Mouse (Mus musculus): ENCODE data around the gene Tnni1. TPM values are rescaled to one million over a fixed set of nuclear protein-coding genes. Genes with fewer than 3 reads are reported as not detected.

Gene Tnni1
- polyA plus RNA-seq, 1 experiment, result 2.1 TPM

DNA sequence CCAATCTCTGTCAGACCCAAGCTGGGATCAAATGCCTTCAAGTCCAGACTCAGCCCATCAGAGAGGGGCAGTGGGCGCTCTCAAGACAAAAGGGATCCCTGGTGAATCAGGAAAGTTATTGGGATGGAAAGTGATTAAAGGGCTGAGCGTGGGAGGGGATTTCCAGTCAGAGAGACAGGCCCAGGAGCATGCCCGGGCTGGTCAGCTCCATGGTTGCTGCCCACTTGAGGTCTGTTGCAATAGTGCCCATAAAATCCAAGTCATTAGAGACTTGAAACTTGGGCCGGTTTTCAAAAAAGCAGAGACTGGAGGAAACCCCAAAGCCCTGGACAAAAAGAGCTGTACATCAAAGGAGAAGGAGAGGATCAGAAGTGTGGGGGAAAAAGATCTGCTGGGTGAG lies 19.5 kb upstream of the Tnni1 start:
- Histone ChIP-seq H3K4me3 (ENCODE audit: control insufficient read depth, insufficient read depth, low read length) (no peak overlapping the region), H3K4me1 (replicated peaks; ENCODE audit: control insufficient read depth, insufficient read depth, low read length) (no peaks in the 10 kb centered on the region), H3K36me3 (ENCODE audit: control insufficient read depth, insufficient read depth, low read length) (no peaks in the 10 kb centered on the region), H3K27ac (ENCODE audit: control insufficient read depth, insufficient read depth, low read length) (no peak overlapping the region), H3K27me3 (ENCODE audit: control insufficient read depth, insufficient read depth, low read length) (no peaks in the 10 kb centered on the region)
- no peak for DNase-seq
- TF ChIP-seq POLR2A (IDR thresholded peaks at IDR 0.05; ENCODE audit: control insufficient read depth, extremely low read depth, insufficient read depth, low read length, poor library complexity) (no peak), CTCF (IDR thresholded peaks at IDR 0.05; ENCODE audit: borderline replicate concordance, control insufficient read depth, extremely low read depth, insufficient read depth, low read length, poor library complexity) (no peak)
- WGBS, result 90% methylated on average over 4 of the region's 4 CpGs

DNA sequence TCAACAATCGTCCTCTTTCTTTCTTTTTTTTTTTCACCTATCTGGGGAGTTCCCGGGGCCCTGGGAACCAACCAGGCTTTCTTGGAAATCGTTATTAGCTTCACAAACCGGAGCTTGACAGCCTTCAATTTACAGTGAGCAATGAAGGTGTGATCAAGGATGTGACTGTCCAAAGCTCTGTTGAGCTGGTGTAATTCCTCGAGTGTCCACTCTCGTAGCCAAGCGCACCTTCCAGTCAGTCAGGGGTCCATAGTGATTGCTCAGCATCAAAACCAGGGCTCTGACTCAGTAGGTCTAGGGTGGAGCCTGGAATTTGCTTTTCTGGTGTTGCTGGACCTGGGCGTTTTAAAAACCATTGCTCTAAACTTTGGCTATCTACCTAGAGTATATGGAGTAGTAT lies 19.0 kb upstream of the Tnni1 start:
- Histone ChIP-seq H3K36me3 (ENCODE audit: control insufficient read depth, insufficient read depth, low read length) (no peaks in the 10 kb centered on the region), H3K4me1 (replicated peaks; ENCODE audit: control insufficient read depth, insufficient read depth, low read length) (no peaks in the 10 kb centered on the region)

DNA sequence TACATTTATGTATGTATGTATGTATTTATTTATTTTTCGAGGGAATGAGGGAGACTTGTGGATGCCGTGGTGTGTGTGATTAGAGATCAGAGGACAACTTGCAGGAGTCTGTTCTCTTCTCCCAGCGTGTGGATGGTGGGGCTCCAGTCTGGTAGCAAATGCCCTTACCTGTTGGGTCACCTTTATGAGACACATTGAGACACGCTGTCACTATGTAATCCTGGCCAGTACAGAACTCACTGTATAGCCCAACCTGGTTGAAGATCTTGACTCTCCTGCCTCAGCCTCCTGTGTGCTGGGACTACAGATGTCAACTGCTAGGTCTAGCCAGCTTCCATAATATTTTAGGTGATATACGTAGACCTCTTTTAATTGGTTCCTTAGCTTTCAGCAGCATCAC lies 17.5 kb upstream of the Tnni1 start:
- Histone ChIP-seq H3K27me3 (ENCODE audit: control insufficient read depth, insufficient read depth, low read length) (no peaks in the 10 kb centered on the region), H3K4me3 (ENCODE audit: control insufficient read depth, insufficient read depth, low read length) (no peak overlapping the region), H3K36me3 (ENCODE audit: control insufficient read depth, insufficient read depth, low read length) (no peaks in the 10 kb centered on the region), H3K4me1 (replicated peaks; ENCODE audit: control insufficient read depth, insufficient read depth, low read length) (peaks cover 9% of the 10 kb centered on the region), H3K27ac (ENCODE audit: control insufficient read depth, insufficient read depth, low read length) (no peak overlapping the region)
- TF ChIP-seq CTCF (IDR thresholded peaks at IDR 0.05; ENCODE audit: borderline replicate concordance, control insufficient read depth, extremely low read depth, insufficient read depth, low read length, poor library complexity) (no peak), POLR2A (IDR thresholded peaks at IDR 0.05; ENCODE audit: control insufficient read depth, extremely low read depth, insufficient read depth, low read length, poor library complexity) (no peak)
- DNase-seq, result no peak
- whole genome bisulfite sequencing, result 93% methylated on average over 5 of the region's 5 CpGs

More for the DNA sequence above, 19.0 kb upstream of the Tnni1 start:
- Histone ChIP-seq H3K27me3 (ENCODE audit: control insufficient read depth, insufficient read depth, low read length) (no peaks in the 10 kb centered on the region), H3K4me3 (ENCODE audit: control insufficient read depth, insufficient read depth, low read length) (no peak overlapping the region), H3K27ac (ENCODE audit: control insufficient read depth, insufficient read depth, low read length) (no peak overlapping the region)
- TF ChIP-seq POLR2A (IDR thresholded peaks at IDR 0.05; ENCODE audit: control insufficient read depth, extremely low read depth, insufficient read depth, low read length, poor library complexity) (no peak), CTCF (IDR thresholded peaks at IDR 0.05; ENCODE audit: borderline replicate concordance, control insufficient read depth, extremely low read depth, insufficient read depth, low read length, poor library complexity) (no peak)
- 83% methylated on average over 8 of the region's 8 CpGs for WGBS
- no peak for DNase-seq

DNA sequence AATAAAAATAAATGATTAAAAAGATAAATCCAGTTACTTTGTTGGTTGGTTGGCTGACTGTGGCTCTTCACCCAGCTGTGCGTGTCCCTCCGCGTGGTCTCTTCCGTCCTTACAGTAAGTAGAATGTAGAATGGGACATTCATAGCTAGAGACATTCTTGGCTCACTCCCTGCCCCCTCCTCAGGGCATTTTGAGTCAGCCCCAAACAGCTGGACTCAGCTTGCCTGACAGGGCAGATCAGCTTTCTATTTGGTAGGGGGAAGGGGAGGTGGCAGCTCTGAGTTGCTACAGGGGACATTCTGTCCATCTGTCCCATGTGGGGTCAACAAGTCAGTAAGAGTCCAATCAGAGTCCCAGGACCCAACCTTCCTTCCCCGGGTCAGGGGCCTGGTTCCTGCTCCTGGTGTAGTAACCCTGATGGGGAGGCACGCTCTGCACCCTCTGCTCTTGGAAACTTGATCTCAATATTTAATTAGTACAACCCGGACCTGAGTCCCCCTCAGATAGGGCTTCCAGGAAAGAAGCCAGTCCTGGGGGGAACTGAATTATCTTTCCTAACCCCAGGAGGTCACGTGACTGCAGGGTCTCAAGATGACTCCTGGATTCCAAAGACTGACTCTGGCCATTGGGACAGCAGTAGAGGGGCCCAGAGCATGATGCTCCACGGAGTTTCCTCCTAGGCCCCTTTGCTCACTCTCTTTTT lies 15.6 kb upstream of the Tnni1 start:
- no peaks in the 10 kb centered on the region for H3K27me3 ChIP-seq (ENCODE audit: control insufficient read depth, insufficient read depth, low read length)
- H3K4me3 ChIP-seq (ENCODE audit: control insufficient read depth, insufficient read depth, low read length), result no peak overlapping the region
- no peak for DNase-seq
- no peaks in the 10 kb centered on the region for H3K36me3 ChIP-seq (ENCODE audit: control insufficient read depth, insufficient read depth, low read length)
- H3K27ac ChIP-seq (ENCODE audit: control insufficient read depth, insufficient read depth, low read length), result no peak overlapping the region
- WGBS, result 94% methylated on average over 9 of the region's 9 CpGs
- peaks cover 14% of the 10 kb centered on the region for H3K4me1 ChIP-seq (replicated peaks; ENCODE audit: control insufficient read depth, insufficient read depth, low read length)
- TF ChIP-seq CTCF (IDR thresholded peaks at IDR 0.05; ENCODE audit: borderline replicate concordance, control insufficient read depth, extremely low read depth, insufficient read depth, low read length, poor library complexity), result no peak
- TF ChIP-seq POLR2A (IDR thresholded peaks at IDR 0.05; ENCODE audit: control insufficient read depth, extremely low read depth, insufficient read depth, low read length, poor library complexity), result no peak

DNA sequence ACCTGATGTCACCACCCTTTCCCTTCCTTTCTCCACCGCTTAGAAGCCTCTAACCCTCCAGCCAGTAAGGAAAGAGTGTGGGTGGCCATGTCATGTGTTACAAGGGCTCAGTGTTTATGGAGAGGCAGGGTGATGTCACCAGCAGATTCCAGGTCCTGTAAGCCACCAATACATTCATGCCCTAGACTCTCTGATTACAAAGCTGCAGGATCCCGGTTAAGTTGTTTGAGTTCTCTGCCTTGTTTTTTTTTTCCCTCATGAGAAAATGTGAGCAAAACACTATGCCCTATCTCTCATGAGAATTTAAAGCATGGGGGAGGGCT lies 15.1 kb upstream of the Tnni1 start:
- peaks cover 14% of the 10 kb centered on the region for H3K4me1 ChIP-seq (replicated peaks; ENCODE audit: control insufficient read depth, insufficient read depth, low read length)
- no peaks in the 10 kb centered on the region for H3K36me3 ChIP-seq (ENCODE audit: control insufficient read depth, insufficient read depth, low read length)
- DNase-seq, result no peak
- TF ChIP-seq POLR2A (IDR thresholded peaks at IDR 0.05; ENCODE audit: control insufficient read depth, extremely low read depth, insufficient read depth, low read length, poor library complexity), result no peak
- no peak for TF ChIP-seq CTCF (IDR thresholded peaks at IDR 0.05; ENCODE audit: borderline replicate concordance, control insufficient read depth, extremely low read depth, insufficient read depth, low read length, poor library complexity)
- no peaks in the 10 kb centered on the region for H3K27me3 ChIP-seq (ENCODE audit: control insufficient read depth, insufficient read depth, low read length)
- WGBS, result 90% methylated on average over 2 of the region's 2 CpGs
- no peak overlapping the region for H3K4me3 ChIP-seq (ENCODE audit: control insufficient read depth, insufficient read depth, low read length)
- H3K27ac ChIP-seq (ENCODE audit: control insufficient read depth, insufficient read depth, low read length), result no peak overlapping the region

DNA sequence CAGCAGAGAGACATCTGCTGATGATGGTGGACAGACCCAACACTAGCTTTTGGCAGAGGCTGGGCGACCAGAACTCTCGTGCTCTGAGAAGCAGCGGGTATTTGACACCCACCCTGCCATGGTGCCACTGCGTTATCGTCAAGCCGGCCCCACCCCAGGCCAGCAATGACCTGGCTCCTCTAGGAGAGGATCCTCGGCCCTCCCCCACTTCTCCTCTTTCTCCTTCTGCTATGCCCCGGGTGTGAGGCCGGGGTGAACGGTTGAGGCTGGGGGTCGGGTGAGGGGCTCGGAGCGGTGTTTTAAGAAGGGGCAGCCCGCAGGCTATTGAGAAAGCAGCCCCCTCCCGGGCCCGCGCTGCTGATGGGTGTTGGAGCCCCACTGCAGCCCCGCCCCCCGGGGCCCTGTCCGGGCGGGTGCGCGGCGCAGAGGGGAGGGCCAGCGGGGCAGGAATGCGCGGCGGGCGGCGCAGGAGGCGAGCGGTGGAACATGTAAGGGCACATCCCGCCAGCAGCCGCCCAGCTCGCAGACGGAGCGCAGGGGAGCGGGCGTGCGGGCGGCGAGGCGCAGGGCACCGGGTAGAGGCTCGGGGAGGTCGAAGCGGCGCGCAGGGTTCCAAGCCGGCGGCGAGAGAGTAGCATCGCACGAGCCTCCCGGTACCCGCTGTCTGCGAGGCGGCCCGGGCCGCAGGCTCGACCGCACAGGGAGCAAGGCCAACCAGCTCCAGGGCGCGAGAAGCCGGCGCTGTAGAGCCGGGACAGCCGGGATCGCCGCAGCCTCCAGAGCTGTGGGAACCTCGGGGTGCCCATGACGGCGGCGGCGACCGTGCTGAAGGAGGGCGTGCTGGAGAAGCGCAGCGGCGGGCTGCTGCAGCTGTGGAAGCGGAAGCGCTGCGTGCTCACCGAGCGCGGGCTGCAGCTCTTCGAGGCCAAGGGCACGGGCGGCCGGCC lies 13.3 kb upstream of the Tnni1 start, which contains the start of gene Phlda3:
Phlda3 (plus strand) TSS at position 475 of the 947 bp plus-strand sequence.
- TF ChIP-seq CTCF (IDR thresholded peaks at IDR 0.05; ENCODE audit: borderline replicate concordance, control insufficient read depth, extremely low read depth, insufficient read depth, low read length, poor library complexity) (no peak), POLR2A (IDR thresholded peaks at IDR 0.05; ENCODE audit: control insufficient read depth, extremely low read depth, insufficient read depth, low read length, poor library complexity) (no peak)
- Histone ChIP-seq H3K36me3 (ENCODE audit: control insufficient read depth, insufficient read depth, low read length) (no peaks in the 10 kb centered on the region), H3K4me1 (replicated peaks; ENCODE audit: control insufficient read depth, insufficient read depth, low read length) (peaks cover 14% of the 10 kb centered on the region), H3K27ac (ENCODE audit: control insufficient read depth, insufficient read depth, low read length) (no peak within 1 kb of the TSS), H3K27me3 (ENCODE audit: control insufficient read depth, insufficient read depth, low read length) (no peaks in the 10 kb centered on the region), H3K4me3 (ENCODE audit: control insufficient read depth, insufficient read depth, low read length) (peak within 1 kb of the TSS; percentile 65)
- WGBS, result 2% methylated on average over 90 of the region's 90 CpGs
- DNase-seq, result peak; percentile 67

Measured in thymus, adult 2 months (tissue).